Mouse (Mus musculus) forebrain, embryonic 16.5 days (tissue): ENCODE results near the gene Sptlc3. TPM values are rescaled to one million over a fixed set of nuclear protein-coding genes. Genes with fewer than 3 reads are reported as not detected.

ENCODE experiments used
- ATAC-seq: fragments of 200-750 bp; cut with Nextera tagmentation; 2 replicates; pipeline ENCODE4 v1.8.0; 2017; ENCODE audit warnings: mild to moderate bottlenecking, moderate library complexity
- H3K27ac ChIP-seq: fragments of 300-500 bp; sonication (generic); 2 replicates; pipeline ENCODE4 v1.5.1; 2014; ENCODE audit warnings: low read length, control low read depth
- H3K27me3 ChIP-seq: fragments of 300-500 bp; sonication (generic); replicated peaks from 2 replicates; pipeline ENCODE4 v1.6.1; 2014; ENCODE audit warnings: low read length; ENCODE audit not compliant: control insufficient read depth, insufficient read depth
- H3K36me3 ChIP-seq: fragments of 300-500 bp; sonication (generic); 2 replicates; pipeline ENCODE4 v1.6.1; 2014; ENCODE audit not compliant: control insufficient read depth, insufficient read depth
- H3K4me1 ChIP-seq: fragments of 300-500 bp; sonication (generic); replicated peaks from 2 replicates; pipeline ENCODE4 v1.6.1; 2014; ENCODE audit warnings: low read length; ENCODE audit not compliant: control insufficient read depth, insufficient read depth
- H3K4me2 ChIP-seq: fragments of 300-500 bp; sonication (generic); 2 replicates; pipeline ENCODE4 v1.6.1; 2014; ENCODE audit warnings: mild to moderate bottlenecking, low read length, control low read depth
- H3K4me3 ChIP-seq: fragments of 300-500 bp; sonication (generic); replicated peaks from 2 replicates; pipeline ENCODE4 v1.5.1; 2014; ENCODE audit warnings: mild to moderate bottlenecking, low read length, control low read depth
- H3K9ac ChIP-seq: fragments of 300-500 bp; sonication (generic); replicated peaks from 2 replicates; pipeline ENCODE4 v1.6.1; 2014; ENCODE audit warnings: low read depth, low read length, control low read depth
- H3K9me3 ChIP-seq: fragments of 300-500 bp; sonication (generic); 2 replicates; pipeline ENCODE4 v1.6.1; 2016; ENCODE audit warnings: low read length; ENCODE audit not compliant: control insufficient read depth
- WGBS: fragments of 180-500 bp; shearing (Covaris S2); extraction: QIAGEN DNeasy Blood & Tissue Kit; methylation state at CpG from one replicate; pipeline ENCODE4 v1.1.7; 2014; 5-methylcytosine and 5-hydroxymethylcytosine counted together
- polyA plus RNA-seq: library from polyadenylated mRNA; unstranded; fragments of >200 nt; fragmentation: Nextera tagmentation; extraction: Ambion mirVana; gene quantifications from 2 replicates; pipeline ENCODE4 v1.2.1, GENCODE M21; 2015

Sptlc3 gene
- polyA plus RNA-seq, 1 experiment from 2014 or later = not detected

DNA sequence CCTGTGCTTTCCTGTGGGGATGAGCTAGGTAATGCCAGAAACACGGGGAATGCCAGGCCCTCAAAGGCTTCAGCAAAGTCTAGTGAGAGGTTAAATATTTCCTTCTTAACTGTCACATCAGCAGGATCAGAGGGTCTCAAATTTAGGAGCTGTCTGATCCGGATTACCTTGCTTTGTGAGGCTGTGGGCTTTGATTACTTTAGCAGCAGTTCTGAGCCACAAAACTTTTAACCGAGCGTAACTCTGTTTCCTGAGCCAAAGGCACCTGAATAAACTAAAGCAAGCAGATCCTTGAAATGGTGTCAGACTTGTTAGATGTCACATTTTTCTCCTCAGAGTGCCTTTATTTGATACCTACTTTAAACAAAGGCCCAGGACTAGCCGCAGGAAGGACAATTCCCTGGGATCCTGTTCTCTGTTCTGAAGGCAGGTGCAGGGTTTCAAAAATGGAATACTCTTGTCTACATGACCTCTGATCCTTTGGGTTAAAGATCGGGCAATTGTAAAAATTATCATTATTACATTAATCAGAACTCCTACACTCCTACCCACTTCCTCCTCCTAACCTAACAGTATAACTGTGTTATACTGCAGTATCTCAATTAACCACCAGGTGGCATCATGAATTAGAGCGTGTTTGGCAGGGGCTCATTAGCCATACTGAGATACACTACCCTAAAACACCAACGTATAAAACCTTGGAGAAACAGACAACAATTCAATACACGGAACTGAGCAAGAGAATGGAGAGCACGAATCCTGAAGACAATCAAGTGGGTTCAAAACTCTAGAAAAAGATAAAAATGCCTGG is 97.4 kb downstream of the Sptlc3 start:
- no peaks in the 10 kb centered on the region for H3K36me3 ChIP-seq
- H3K9me3 ChIP-seq = no peaks in the 10 kb centered on the region
- no peak overlapping the region for H3K27ac ChIP-seq
- peak; percentile 91 for ATAC-seq
- H3K4me1 ChIP-seq = no peaks in the 10 kb centered on the region
- no peak overlapping the region for H3K4me2 ChIP-seq
- H3K9ac ChIP-seq = no peak overlapping the region
- no peaks in the 10 kb centered on the region for H3K27me3 ChIP-seq
- 40% methylated on average over 10 of the region's 10 CpGs for WGBS
- H3K4me3 ChIP-seq = no peak overlapping the region

DNA sequence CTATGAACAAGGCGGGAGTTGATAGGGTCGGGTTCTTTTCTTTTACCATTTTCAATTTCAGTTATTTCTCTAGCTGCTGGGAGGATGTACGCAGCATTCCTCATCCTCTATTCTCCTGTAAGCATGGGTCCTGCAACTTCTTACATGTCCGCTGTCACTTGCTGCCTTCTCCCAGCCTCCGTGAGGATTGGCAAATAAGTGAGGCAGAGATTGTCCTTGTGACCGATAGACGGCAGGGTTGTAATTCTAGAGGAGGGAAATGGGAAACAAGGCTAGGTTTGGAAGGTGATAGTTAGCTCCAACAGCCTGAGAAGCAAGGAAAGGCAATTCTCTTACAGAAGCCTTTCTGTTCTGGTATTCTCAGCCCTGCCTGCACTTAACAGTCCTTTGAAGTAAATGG is 98.4 kb downstream of the Sptlc3 start:
- no peak overlapping the region for H3K4me2 ChIP-seq
- no peak for ATAC-seq
- no peak overlapping the region for H3K9ac ChIP-seq
- H3K9me3 ChIP-seq = no peaks in the 10 kb centered on the region
- 91% methylated on average over 7 of the region's 7 CpGs for WGBS
- H3K27me3 ChIP-seq = no peaks in the 10 kb centered on the region
- H3K4me3 ChIP-seq = no peak overlapping the region
- H3K4me1 ChIP-seq = no peaks in the 10 kb centered on the region
- H3K36me3 ChIP-seq = no peaks in the 10 kb centered on the region
- no peak overlapping the region for H3K27ac ChIP-seq

DNA sequence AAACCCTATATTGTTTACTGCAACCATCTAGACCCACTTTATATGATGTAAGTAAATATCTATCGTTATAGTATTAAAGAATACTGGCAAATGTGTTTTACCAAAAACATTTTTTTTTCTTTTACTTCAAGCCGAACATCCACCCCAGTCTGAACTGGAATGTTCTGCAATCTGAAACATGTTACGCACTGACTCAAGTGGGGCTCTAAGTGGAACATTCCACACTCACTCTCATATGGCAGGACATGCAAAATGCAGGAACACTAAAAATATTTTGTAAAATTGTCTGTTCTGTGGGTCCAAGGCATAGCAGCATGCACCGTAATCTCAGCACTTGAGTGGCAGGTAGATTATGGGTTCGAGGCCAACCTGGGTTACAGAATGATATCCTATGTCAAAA is 103.5 kb downstream of the Sptlc3 start:
- H3K36me3 ChIP-seq = no peaks in the 10 kb centered on the region
- no peaks in the 10 kb centered on the region for H3K27me3 ChIP-seq
- no peak overlapping the region for H3K9ac ChIP-seq
- no peak overlapping the region for H3K27ac ChIP-seq
- no peak for ATAC-seq
- no peak overlapping the region for H3K4me2 ChIP-seq
- no peak overlapping the region for H3K4me3 ChIP-seq
- 93% methylated on average over 5 of the region's 5 CpGs for WGBS
- H3K4me1 ChIP-seq = no peaks in the 10 kb centered on the region
- H3K9me3 ChIP-seq = no peaks in the 10 kb centered on the region

DNA sequence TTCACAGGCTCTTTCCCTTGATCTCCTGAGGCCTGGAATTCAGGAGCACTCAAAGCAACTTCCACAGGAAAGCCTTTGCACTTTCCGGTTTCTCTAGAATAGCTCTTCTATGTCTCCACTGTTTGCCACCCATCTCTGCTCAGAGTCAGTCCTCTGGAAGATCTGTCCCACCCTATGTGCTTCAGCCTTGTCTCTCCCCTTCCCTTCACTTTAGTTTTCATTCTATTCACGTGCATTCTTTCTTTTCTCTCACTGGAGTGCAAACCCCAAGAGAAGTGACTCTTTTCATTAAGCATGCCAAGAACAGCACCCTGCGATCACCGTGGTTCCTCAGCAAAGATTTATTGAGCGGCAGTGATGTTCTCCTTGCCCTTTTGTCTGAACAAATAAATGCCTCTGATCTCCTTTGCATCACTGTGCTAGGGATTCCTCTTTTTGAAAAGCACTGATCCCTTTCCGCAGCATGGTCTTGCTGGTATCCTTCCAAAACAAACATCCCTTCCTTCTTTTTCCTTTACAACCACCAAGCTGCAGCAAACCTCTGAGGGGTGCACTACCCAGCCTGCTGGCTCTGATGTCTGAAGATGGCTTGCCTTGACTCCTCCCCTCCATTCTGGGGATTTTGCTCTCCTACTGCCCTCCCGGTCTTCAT is 108.0 kb downstream of the Sptlc3 start:
- no peaks in the 10 kb centered on the region for H3K9me3 ChIP-seq
- no peak overlapping the region for H3K4me3 ChIP-seq
- WGBS = 35% methylated on average over 7 of the region's 7 CpGs
- no peak overlapping the region for H3K9ac ChIP-seq
- no peak for ATAC-seq
- H3K27me3 ChIP-seq = no peaks in the 10 kb centered on the region
- no peak overlapping the region for H3K4me2 ChIP-seq
- no peaks in the 10 kb centered on the region for H3K4me1 ChIP-seq
- H3K36me3 ChIP-seq = no peaks in the 10 kb centered on the region
- H3K27ac ChIP-seq = no peak overlapping the region

DNA sequence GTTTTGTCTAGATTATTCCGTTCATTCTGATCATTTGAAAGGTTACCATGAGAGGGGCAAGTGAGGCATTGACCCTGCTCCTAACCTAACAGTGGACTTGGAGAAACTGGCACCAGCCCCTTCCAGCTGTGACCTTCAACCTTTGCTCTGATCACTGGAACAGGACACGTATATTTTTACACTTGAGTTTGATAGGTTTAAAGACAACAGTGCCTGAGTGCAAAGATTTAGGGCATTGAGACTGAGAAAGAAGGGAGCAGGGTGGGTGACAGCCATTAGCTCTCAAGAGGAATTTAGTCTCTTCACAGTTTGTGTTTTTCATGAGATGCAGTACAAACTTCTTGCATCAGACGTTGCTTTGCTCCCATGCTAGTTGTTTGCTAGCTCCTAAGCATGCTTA is 114.5 kb downstream of the Sptlc3 start:
- ATAC-seq = no peak
- H3K9ac ChIP-seq = no peak overlapping the region
- no peak overlapping the region for H3K4me2 ChIP-seq

DNA sequence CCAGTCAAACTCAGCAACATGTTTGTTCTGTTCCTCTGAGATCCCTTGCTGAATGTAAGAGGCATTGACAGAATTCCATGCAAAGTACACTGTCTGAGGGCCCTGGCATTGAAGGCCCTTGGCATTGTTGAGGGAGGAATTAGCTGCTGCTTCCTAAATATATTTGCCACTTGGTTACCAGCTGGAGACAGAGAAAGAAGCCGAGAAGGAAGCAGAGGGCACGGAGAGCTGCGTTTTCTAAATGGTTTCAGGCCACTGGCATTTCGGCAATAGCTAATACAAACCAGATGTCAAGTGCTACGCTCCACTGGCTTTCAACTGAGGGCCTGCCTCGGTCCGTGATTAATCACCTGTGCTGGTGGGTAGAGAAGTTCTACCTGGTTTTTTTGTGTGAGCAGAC is 115.1 kb downstream of the Sptlc3 start:
- Histone ChIP-seq H3K27ac (no peak overlapping the region), H3K9me3 (no peaks in the 10 kb centered on the region), H3K4me2 (peak overlapping the region; percentile 23), H3K27me3 (no peaks in the 10 kb centered on the region), H3K36me3 (no peaks in the 10 kb centered on the region), H3K4me3 (no peak overlapping the region), H3K4me1 (peaks cover 14% of the 10 kb centered on the region), H3K9ac (no peak overlapping the region)
- peak; percentile 38; the same call in 1 of the 2 replicates for ATAC-seq
- 4% methylated on average over 7 of the region's 7 CpGs for WGBS

More for the DNA sequence above, 114.5 kb downstream of the Sptlc3 start:
- H3K4me3 ChIP-seq = no peak overlapping the region
- peaks cover 14% of the 10 kb centered on the region for H3K4me1 ChIP-seq
- no peaks in the 10 kb centered on the region for H3K9me3 ChIP-seq
- no peaks in the 10 kb centered on the region for H3K27me3 ChIP-seq
- no peak overlapping the region for H3K27ac ChIP-seq
- 26% methylated on average over 3 of the region's 3 CpGs for WGBS
- H3K36me3 ChIP-seq = no peaks in the 10 kb centered on the region

DNA sequence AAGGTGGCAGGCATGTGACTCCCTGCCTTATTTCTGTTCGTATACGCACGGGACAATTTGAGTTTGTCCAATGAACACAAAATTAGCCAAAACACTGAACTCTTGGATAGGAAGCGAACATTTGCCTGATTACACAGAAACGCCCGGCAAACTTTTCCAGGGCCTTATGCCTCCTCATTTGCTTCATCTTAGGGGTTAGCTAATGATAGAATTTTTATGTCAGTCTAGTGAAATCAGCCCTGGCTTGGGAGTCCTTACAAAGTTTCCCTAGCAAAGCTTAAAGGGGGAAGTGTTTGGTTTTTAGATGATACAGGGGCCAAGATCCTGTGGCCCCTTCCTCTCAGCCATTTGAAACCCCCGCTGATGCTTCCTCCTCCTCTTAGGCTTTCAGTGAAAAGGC is 115.5 kb downstream of the Sptlc3 start:
- Histone ChIP-seq H3K27me3 (no peaks in the 10 kb centered on the region), H3K9ac (no peak overlapping the region), H3K4me3 (no peak overlapping the region), H3K4me1 (peaks cover 14% of the 10 kb centered on the region), H3K27ac (no peak overlapping the region), H3K36me3 (no peaks in the 10 kb centered on the region), H3K9me3 (no peaks in the 10 kb centered on the region), H3K4me2 (peak overlapping the region; percentile 23)
- no peak for ATAC-seq
- 19% methylated on average over 7 of the region's 7 CpGs for WGBS

DNA sequence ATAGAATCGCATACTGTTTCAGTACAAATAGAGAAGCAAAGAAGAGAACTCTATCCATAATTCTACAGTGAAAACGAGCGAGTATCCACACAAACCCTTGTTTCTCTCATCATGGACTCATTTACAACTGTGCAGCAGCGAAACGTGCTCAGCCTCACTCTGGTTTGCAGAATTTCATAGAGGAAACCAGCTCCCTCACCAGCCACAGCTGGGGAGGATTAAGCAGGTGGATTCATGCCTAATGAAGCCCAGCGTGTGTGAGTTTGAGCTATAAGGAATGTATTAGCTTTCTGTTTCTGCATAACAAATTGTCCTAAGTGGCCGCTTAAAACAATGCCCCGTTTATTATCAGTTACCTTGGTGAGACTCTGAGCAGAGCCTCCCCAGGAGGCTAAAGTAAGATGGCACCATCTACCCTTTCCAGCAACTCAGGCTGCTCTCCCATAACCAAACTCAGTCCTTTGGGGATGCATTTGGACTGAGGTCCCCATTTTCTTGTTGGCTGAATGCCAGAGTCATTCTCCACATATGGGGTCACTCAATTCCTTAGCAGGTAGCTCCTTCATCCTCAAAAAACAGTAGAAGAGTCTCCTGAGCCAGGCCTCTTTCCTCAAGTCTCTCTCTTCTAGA is 116.1 kb downstream of the Sptlc3 start:
- Histone ChIP-seq H3K27me3 (no peaks in the 10 kb centered on the region), H3K9me3 (no peaks in the 10 kb centered on the region), H3K36me3 (no peaks in the 10 kb centered on the region), H3K27ac (no peak overlapping the region), H3K4me1 (peaks cover 14% of the 10 kb centered on the region), H3K9ac (no peak overlapping the region), H3K4me3 (no peak overlapping the region), H3K4me2 (peak overlapping the region; percentile 6; the same call in 1 of the 2 replicates)
- ATAC-seq = peak; percentile 66
- WGBS = 8% methylated on average over 8 of the region's 8 CpGs

DNA sequence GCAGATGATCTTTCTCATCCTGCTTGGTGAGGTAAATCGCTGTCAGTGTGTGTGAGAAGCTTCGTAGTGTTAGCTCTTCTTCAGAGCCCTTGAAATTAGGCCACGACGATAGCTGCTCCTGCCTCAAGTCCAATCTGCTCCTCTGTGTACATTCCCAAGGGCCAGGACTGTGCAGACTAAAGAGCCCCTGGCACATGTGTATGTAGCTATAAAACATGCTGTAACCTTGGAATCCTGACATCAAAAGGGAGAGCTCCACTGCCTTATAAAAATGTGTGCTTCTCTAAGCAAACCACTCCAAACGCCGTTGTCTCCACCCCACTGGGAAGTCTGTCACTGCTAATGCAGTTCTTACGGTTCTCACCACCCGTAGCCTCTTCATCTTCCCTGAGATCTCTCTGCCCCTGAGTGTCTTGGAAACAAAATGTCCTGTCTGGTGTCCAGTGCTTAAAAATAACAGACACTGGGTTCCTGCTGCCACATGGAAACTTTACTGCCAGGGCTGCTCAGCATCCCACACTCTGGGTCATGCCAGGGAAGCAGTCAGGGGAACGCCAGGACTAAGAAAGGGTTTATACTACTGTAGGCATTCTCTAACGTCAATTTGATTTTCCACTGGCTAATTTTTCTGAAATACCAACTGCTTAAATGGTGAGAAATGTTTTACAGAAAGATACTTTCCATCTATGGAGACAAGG is 118.8 kb downstream of the Sptlc3 start:
- WGBS = 73% methylated on average over 10 of the region's 10 CpGs
- no peaks in the 10 kb centered on the region for H3K36me3 ChIP-seq
- no peaks in the 10 kb centered on the region for H3K27me3 ChIP-seq
- no peak overlapping the region for H3K4me2 ChIP-seq
- no peak overlapping the region for H3K27ac ChIP-seq
- H3K9me3 ChIP-seq = no peaks in the 10 kb centered on the region
- ATAC-seq = no peak
- no peak overlapping the region for H3K4me3 ChIP-seq
- peaks cover 14% of the 10 kb centered on the region for H3K4me1 ChIP-seq
- H3K9ac ChIP-seq = no peak overlapping the region
